Mouse (Mus musculus) cerebellum, postnatal 10 days (tissue): ENCODE measurements around the gene Enpp6.

Source experiments
- DNase-seq, 2 experiments: peaks; one replicate each; pipeline ENCODE4 v3.0.0; 2021; ENCODE audit warnings: mixed read lengths in 2 of 2

Enpp6 gene

GRCm38 (mm10) chr8:47067121-47067520 is 80.4 kb downstream of the Enpp6 start:
- DNase-seq = no peak

GRCm38 (mm10) chr8:47069634-47070033 is 82.9 kb downstream of the Enpp6 start:
- no peak for DNase-seq

- no peak for DNase-seq
These were observed 85.3 kb downstream of the Enpp6 start for GRCm38 (mm10) chr8:47072001-47072400.

GRCm38 (mm10) chr8:47075941-47076555 is 89.4 kb downstream of the Enpp6 start:
- DNase-seq = no peak

GRCm38 (mm10) chr8:47080037-47080436 is 93.3 kb downstream of the Enpp6 start:
- DNase-seq = no peak

- DNase-seq = peak; percentile 5 to 8
These were observed 95.7 kb downstream of the Enpp6 start for GRCm38 (mm10) chr8:47082201-47083027.

GRCm38 (mm10) chr8:47090021-47090420 is 103.3 kb downstream of the Enpp6 start:
- DNase-seq = no peak

- DNase-seq = no peak
These were observed 118.9 kb downstream of the Enpp6 start for GRCm38 (mm10) chr8:47105617-47106016.

- no peak for DNase-seq
These were observed 127.6 kb downstream of the Enpp6 start for GRCm38 (mm10) chr8:47114133-47114796.

- no peak for DNase-seq
These were observed 130.6 kb downstream of the Enpp6 start for GRCm38 (mm10) chr8:47117336-47117735.

GRCm38 (mm10) chr8:47119895-47120294 is 133.2 kb downstream of the Enpp6 start:
- DNase-seq = no peak

GRCm38 (mm10) chr8:47128859-47129258 is 142.2 kb downstream of the Enpp6 start:
- no peak for DNase-seq

- no peak for DNase-seq
These were observed 146.7 kb downstream of the Enpp6 start for GRCm38 (mm10) chr8:47133381-47133780.

- DNase-seq = no peak
These were observed 148.0 kb downstream of the Enpp6 start for GRCm38 (mm10) chr8:47134736-47135135.

- DNase-seq = peak; percentile 17 to 22
These were observed 148.9 kb downstream of the Enpp6 start for GRCm38 (mm10) chr8:47135586-47135985.

GRCm38 (mm10) chr8:47136047-47136446 is 149.4 kb downstream of the Enpp6 start:
- DNase-seq = no peak

GRCm38 (mm10) chr8:47145258-47145657 is 158.6 kb downstream of the Enpp6 start:
- DNase-seq = no peak
